Mouse (Mus musculus) cortical plate, adult 2 months (tissue): Measurements from ENCODE around the gene Trim38.

Experiments used
- CTCF ChIP-seq: fragments of 200-500 bp; IDR thresholded peaks from 2 replicates; pipeline ENCODE4 v1.5.1; 2011; ENCODE audit warnings: mild to moderate bottlenecking, control low read depth, low read length; ENCODE audit not compliant: insufficient read depth; ENCODE audit errors: extremely low read depth
- POLR2A ChIP-seq: fragments of 200-500 bp; IDR thresholded peaks from 2 replicates; pipeline ENCODE4 v1.6.1; 2011; ENCODE audit warnings: mild to moderate bottlenecking, low read length, control low read depth; ENCODE audit not compliant: insufficient read depth; ENCODE audit errors: extremely low read depth

DNA sequence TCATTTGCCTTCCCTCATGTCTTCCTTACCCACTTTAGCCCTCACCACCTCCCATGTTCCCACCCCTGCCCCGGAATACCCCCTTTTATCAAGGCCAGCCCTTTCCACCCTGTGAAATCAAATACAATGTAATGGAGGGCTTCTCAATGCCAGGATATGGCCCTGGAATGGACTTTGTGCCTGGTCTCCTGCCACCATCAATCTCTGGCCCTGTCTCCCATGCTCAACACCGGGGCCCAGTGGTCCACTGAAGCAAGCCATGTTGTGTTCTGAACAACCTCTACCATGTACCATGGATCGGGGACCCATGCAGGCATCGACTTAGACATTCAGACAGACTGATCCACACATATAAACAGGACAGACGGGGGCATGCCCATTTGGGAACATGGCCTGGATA, 40.0 kb upstream of the Trim38 start:
- TF ChIP-seq CTCF (no peak), POLR2A (no peak)
